Mouse (Mus musculus) intestine, postnatal 0 days (tissue): Measurements from ENCODE around the gene Ulk4. TPM values are rescaled to one million over a fixed set of nuclear protein-coding genes. Genes with fewer than 3 reads are reported as not detected.

Source experiments
- ATAC-seq: fragments of 200-750 bp; cut with Nextera tagmentation; 2 replicates; pipeline ENCODE4 v1.8.0; 2017; ENCODE audit warnings: mild to moderate bottlenecking, moderate TSS enrichment, moderate library complexity
- H3K27ac ChIP-seq: fragments of 300-500 bp; sonication (generic); 2 replicates; pipeline ENCODE4 v1.5.1; 2014; ENCODE audit warnings: mild to moderate bottlenecking, low read depth, low read length, moderate library complexity
- H3K27me3 ChIP-seq: fragments of 300-500 bp; sonication (generic); replicated peaks from 2 replicates; pipeline ENCODE4 v1.6.1; 2014; ENCODE audit warnings: low read length, mixed read lengths; ENCODE audit not compliant: control insufficient read depth, insufficient read depth
- H3K36me3 ChIP-seq: fragments of 300-500 bp; sonication (generic); 2 replicates; pipeline ENCODE4 v1.6.1; 2014; ENCODE audit warnings: mild to moderate bottlenecking, moderate library complexity; ENCODE audit not compliant: control insufficient read depth, insufficient read depth
- H3K4me1 ChIP-seq: fragments of 300-500 bp; sonication (generic); replicated peaks from 2 replicates; pipeline ENCODE4 v1.6.1; 2014; ENCODE audit warnings: antibody characterized with exemption, low read length, mixed read lengths; ENCODE audit not compliant: control insufficient read depth, insufficient read depth
- H3K4me2 ChIP-seq: fragments of 300-500 bp; sonication (generic); replicated peaks from 2 replicates; pipeline ENCODE4 v1.6.1; 2014; ENCODE audit warnings: low read depth, mild to moderate bottlenecking, moderate library complexity
- H3K4me3 ChIP-seq: fragments of 300-500 bp; sonication (generic); 2 replicates; pipeline ENCODE4 v1.5.1; 2014; ENCODE audit warnings: low read depth, low read length
- H3K9ac ChIP-seq: fragments of 300-500 bp; sonication (generic); 2 replicates; pipeline ENCODE4 v1.6.1; 2014; ENCODE audit warnings: mild to moderate bottlenecking, low read depth, low read length
- H3K9me3 ChIP-seq: fragments of 300-500 bp; sonication (generic); 2 replicates; pipeline ENCODE4 v1.6.1; 2016; ENCODE audit warnings: mixed run types; ENCODE audit not compliant: control insufficient read depth
- CTCF ChIP-seq: sonication (generic); IDR thresholded peaks from 2 replicates; pipeline ENCODE4 v1.5.1; 2016; ENCODE audit warnings: low read depth, mild to moderate bottlenecking, control low read depth, antibody characterized with exemption, moderate library complexity
- WGBS: fragments of 180-500 bp; shearing (Covaris S2); extraction: QIAGEN DNeasy Blood & Tissue Kit; methylation state at CpG from one replicate; pipeline ENCODE4 v1.1.7; 2014; 5-methylcytosine and 5-hydroxymethylcytosine counted together
- polyA plus RNA-seq: library from polyadenylated mRNA; unstranded; fragments of >200 nt; fragmentation: Nextera tagmentation; extraction: Ambion mirVana; gene quantifications from 2 replicates; pipeline ENCODE4 v1.2.1, GENCODE M21; 2015

Ulk4 gene
- polyA plus RNA-seq, 1 experiment from 2014 or later, result 111 TPM

DNA sequence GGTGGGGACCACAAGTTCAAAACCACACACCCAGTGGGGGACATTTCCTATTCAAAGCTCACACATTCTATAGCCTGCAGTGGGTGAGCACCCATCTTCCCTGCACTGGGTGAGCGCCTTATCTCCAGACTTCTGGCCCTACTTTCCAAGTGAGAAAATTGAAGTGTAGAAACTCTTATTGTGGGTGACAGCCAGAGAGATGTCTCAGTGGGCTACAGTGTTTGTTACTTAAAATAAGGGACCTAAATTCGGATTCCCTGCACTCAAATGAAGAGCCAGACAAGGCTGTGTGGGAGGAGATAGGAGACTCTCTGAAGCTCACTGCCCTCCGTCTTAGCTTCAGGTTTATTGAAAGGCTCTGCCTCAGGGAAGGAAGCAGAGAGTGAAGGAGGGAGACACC, 202.3 kb downstream of the Ulk4 start:
- TF ChIP-seq CTCF, result no peak
- Histone ChIP-seq H3K9ac (no peak overlapping the region), H3K36me3 (no peaks in the 10 kb centered on the region), H3K27ac (no peak overlapping the region), H3K9me3 (no peaks in the 10 kb centered on the region), H3K4me2 (no peak overlapping the region), H3K4me3 (no peak overlapping the region), H3K4me1 (no peaks in the 10 kb centered on the region), H3K27me3 (no peaks in the 10 kb centered on the region)
- no peak for ATAC-seq
- 92% methylated on average over 3 of the region's 3 CpGs for WGBS

DNA sequence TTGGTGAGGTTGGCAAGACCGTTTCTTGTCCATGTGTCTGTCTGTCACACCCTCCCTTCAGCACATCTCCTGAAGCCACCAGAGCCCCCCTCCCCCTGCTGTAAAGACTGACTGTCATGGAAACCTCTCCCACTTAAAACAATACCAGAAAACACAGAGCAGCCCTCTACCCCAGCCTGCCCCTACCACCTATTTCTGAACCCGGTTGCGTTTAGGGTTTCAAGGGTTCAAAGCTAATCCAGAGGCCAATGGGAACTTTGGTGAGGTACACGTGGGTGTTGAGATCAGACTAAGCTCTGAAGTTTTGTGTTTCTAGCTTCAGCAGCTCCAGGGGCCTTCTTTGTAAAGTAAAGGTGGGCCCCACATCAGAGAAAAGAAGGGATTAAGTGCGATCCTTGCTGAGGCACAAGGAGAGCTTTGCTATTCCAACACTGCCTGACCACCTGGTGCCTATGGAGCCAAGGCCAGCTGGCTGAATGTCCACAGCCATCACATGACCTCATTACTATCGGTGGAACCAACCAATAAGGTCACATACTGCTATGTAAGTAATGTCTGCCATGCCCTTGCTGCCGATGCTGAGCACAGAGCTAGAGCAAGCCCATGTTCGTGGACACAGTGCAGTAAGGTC, 204.8 kb downstream of the Ulk4 start:
- Histone ChIP-seq H3K36me3 (no peaks in the 10 kb centered on the region), H3K27ac (no peak overlapping the region), H3K9ac (no peak overlapping the region), H3K4me1 (no peaks in the 10 kb centered on the region), H3K27me3 (no peaks in the 10 kb centered on the region), H3K4me3 (no peak overlapping the region), H3K9me3 (no peaks in the 10 kb centered on the region), H3K4me2 (no peak overlapping the region)
- 72% methylated on average over 8 of the region's 8 CpGs for WGBS
- TF ChIP-seq CTCF, result no peak
- ATAC-seq, result no peak

DNA sequence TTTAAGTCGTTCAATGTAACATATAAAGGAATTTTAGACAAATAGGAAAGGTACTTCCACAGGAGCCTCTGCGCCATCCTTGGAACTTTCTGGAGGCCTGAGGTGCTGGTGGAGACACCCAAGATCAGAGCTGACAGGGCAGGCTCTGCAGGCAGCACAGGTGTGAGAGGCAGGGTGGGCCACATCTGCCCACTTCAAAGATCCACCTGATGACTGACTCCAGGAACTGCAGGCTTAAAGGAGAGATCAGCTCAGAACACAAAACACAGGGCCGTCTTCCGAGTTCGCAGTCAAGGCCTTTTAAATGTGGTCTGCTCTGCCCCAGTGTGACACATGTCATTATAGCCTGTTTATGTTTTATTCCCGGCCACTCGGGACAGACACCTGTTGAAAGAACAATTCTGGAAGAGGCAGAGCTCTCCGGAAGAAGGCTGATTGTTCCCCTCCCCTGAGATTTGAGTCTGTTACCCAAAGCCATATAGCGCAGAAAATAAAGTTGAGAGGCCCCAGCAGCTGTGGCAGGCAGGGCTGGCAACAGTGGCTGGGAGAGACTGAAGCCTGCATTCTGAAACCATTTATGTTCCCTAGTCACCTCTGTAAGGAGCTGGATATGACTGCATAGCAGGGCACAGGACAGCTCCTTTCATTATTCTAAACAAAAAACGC, 205.4 kb downstream of the Ulk4 start:
- Histone ChIP-seq H3K4me2 (no peak overlapping the region), H3K36me3 (no peaks in the 10 kb centered on the region), H3K4me1 (no peaks in the 10 kb centered on the region), H3K27me3 (no peaks in the 10 kb centered on the region), H3K9ac (no peak overlapping the region), H3K27ac (no peak overlapping the region), H3K4me3 (no peak overlapping the region), H3K9me3 (no peaks in the 10 kb centered on the region)
- ATAC-seq, result no peak
- TF ChIP-seq CTCF, result no peak
- WGBS, result 77% methylated on average over 10 of the region's 10 CpGs

DNA sequence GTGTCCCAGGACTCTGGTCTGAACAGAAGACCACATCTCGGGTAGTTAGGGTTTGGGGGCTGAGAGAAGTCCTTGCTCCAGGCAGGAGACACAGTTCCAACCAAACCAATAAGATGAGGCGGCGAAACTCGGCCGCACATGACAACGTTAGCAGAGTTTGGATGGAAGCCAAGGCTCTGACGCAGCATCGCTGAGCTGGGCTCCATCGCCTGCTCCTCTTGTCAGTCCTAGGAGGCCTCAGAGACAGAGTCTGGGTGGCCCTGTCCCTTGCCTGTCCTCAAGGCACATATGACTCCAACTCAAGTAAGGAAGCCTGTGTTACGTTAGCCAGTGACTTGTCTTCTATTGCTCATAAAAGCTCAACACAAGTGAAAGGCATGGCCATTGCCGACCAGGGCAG, 205.9 kb downstream of the Ulk4 start:
- Histone ChIP-seq H3K9ac (no peak overlapping the region), H3K27me3 (no peaks in the 10 kb centered on the region), H3K4me1 (no peaks in the 10 kb centered on the region), H3K4me2 (no peak overlapping the region), H3K36me3 (no peaks in the 10 kb centered on the region), H3K4me3 (no peak overlapping the region), H3K27ac (no peak overlapping the region), H3K9me3 (no peaks in the 10 kb centered on the region)
- no peak for TF ChIP-seq CTCF
- ATAC-seq, result no peak
- WGBS, result 66% methylated on average over 11 of the region's 11 CpGs

DNA sequence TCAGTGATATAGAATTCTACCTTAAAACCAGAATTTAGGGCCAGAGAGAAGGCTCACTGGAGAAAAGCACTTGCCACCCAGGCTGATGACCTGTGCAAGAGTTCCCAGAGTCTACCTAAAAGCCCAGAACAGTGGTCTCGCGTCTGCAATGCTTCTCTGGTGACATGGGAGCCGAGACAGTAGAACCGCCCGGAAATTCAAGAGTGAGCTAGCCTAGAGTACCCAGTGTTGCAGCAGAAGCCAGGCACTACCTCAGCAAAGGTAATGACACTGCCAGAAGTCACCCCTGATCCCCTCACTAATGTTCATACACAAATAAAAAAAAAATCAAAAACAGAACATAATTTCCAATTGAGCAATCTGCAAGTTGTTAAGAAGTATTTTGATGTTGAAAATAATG, 208.9 kb downstream of the Ulk4 start:
- H3K9me3 ChIP-seq, result no peaks in the 10 kb centered on the region
- H3K4me3 ChIP-seq, result no peak overlapping the region
- WGBS, result 84% methylated on average over 5 of the region's 5 CpGs
- ATAC-seq, result no peak
- no peaks in the 10 kb centered on the region for H3K4me1 ChIP-seq
- TF ChIP-seq CTCF, result no peak
- H3K9ac ChIP-seq, result no peak overlapping the region
- H3K27ac ChIP-seq, result no peak overlapping the region
- H3K4me2 ChIP-seq, result no peak overlapping the region
- H3K27me3 ChIP-seq, result no peaks in the 10 kb centered on the region
- H3K36me3 ChIP-seq, result no peaks in the 10 kb centered on the region

DNA sequence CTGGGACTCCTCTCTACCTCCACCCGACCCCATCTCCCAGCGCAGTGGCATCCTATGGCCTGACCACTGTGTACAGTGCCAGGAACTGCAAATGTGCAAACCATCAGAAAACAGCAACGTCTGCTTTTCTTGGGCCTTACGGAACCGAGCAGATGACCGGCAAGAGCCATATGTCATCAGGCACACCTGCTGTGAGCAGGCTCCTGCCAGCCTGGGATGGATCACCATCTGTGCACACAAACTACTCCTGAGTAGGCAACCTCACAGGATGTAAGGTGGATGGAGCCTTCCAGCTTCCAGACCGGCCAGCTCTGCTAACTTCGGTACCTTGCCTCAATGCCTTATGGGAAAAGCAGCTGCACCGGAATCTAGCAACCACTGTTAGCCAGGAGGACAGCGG, 210.0 kb downstream of the Ulk4 start:
- no peak overlapping the region for H3K4me3 ChIP-seq
- no peaks in the 10 kb centered on the region for H3K36me3 ChIP-seq
- no peaks in the 10 kb centered on the region for H3K27me3 ChIP-seq
- ATAC-seq, result no peak
- no peak overlapping the region for H3K27ac ChIP-seq
- TF ChIP-seq CTCF, result no peak
- H3K4me2 ChIP-seq, result no peak overlapping the region
- no peak overlapping the region for H3K9ac ChIP-seq
- H3K9me3 ChIP-seq, result no peaks in the 10 kb centered on the region
- 87% methylated on average over 10 of the region's 10 CpGs for WGBS
- H3K4me1 ChIP-seq, result no peaks in the 10 kb centered on the region
